Mouse (Mus musculus) lung, postnatal 4 days (tissue): ENCODE data around the gene Golga2.
"Not testable (repeated sequence)": the region's sequence is repeated elsewhere in the genome, so short reads cannot be mapped to it uniquely, and the experiment has no call there.

Experiments used
- DNase-seq, 2 experiments: peaks; one replicate each; pipeline ENCODE4 v3.0.0; 2021

The Golga2 gene

GRCm38 (mm10) chr2:32289578-32289977, 2.4 kb downstream of the Golga2 start:
- no peak for DNase-seq

GRCm38 (mm10) chr2:32294348-32294747, 7.2 kb downstream of the Golga2 start:
- peak; percentile 36 to 38 for DNase-seq

GRCm38 (mm10) chr2:32295285-32295684, 8.1 kb downstream of the Golga2 start:
- no peak for DNase-seq

- not testable (repeated sequence) for DNase-seq
Observed at GRCm38 (mm10) chr2:32295842-32296241, 8.7 kb downstream of the Golga2 start.

DNA sequence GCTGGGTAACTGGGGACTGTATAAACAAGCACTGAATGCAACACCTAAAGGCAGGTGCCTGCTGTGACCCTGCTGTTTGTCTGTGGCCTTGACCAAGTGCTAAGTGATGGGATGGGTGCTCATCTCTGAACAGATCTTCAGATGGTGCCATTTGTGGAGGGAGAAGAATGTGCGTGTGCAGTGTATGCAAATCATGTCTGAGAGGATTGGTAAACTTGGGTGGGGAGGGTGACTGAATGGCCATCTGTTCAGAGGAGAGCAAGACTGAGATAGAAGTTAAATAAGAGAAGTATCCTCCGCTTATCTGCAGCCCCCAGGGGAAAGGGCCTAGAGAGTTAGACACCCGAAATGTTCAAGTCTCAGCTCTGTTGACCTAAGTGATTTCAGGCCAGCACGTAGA, 12.3 kb downstream of the Golga2 start:
- DNase-seq = no peak

DNA sequence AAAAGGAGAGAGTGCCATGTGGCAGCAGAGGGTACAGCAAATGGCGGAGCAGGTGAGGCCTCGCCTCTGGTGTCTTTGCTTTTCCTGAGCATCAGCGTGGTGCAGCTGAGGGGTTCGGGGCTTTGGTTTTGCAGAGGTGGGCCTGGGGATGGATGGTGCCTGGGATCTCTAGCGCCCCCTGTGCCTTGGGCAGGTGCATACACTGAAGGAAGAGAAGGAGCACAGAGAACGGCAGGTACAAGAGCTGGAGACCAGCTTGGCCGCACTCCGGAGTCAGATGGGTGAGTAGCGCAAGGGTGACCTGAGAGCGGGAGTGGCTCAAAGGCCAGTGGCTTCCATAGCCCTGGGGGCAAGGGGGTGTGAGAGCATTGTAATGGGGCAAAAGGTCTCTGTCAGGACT, 15.8 kb downstream of the Golga2 start:
- DNase-seq = peak in 1 of 2 experiments; percentile 25

GRCm38 (mm10) chr2:32304145-32304832, 17.1 kb downstream of the Golga2 start:
- DNase-seq = peak; percentile 53 to 70

GRCm38 (mm10) chr2:32305668-32306067, 18.5 kb downstream of the Golga2 start:
- DNase-seq = no peak

GRCm38 (mm10) chr2:32306176-32306575, 19.0 kb downstream of the Golga2 start:
- no peak for DNase-seq

GRCm38 (mm10) chr2:32307247-32307798, 20.1 kb downstream of the Golga2 start:
- no peak for DNase-seq

- peak in 1 of 2 experiments; percentile 64 for DNase-seq
Observed at GRCm38 (mm10) chr2:32307941-32308760, 21.0 kb downstream of the Golga2 start.

- DNase-seq = no peak
Observed at GRCm38 (mm10) chr2:32308870-32309568, 21.8 kb downstream of the Golga2 start.

DNA sequence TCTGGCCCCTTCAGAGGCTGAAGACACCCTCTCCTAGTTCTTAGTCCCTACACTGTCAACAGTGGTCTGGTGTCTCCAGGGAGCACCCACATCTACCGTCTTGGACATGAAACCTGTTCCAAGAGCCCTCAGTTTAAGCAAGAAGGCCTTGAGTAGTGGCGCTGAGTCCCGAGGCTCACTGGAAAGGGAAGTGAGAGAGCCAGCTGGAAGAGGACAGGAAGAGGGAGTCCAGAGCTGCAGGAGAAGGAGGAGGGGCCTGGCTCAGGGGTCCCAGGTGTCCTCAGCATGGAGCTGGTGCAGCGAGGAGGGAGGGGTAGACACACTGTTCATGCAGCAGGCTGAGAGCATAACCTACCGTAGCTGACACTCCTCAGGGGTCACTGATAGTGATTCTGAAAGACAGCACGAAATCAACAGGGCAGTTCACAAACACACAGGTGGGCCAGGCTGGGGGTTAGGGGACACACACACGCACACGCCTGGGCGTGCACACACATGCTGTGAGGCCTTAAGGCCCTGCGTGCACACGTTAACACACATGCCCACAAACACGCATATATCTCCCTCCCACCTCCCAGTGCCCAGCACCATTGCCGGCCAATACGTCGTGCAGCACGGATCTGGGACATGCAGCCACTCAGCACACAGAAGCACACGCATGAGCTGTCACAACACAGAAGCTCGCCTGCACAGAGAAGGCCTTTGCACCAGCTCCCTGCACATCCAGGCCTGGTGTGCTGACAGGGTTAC, 23.1 kb downstream of the Golga2 start:
- no peak for DNase-seq

GRCm38 (mm10) chr2:32311443-32312317, 24.5 kb downstream of the Golga2 start:
- DNase-seq = no peak

- DNase-seq = peak; percentile 88 to 91
Observed at GRCm38 (mm10) chr2:32312318-32312964, 25.3 kb downstream of the Golga2 start.

DNA sequence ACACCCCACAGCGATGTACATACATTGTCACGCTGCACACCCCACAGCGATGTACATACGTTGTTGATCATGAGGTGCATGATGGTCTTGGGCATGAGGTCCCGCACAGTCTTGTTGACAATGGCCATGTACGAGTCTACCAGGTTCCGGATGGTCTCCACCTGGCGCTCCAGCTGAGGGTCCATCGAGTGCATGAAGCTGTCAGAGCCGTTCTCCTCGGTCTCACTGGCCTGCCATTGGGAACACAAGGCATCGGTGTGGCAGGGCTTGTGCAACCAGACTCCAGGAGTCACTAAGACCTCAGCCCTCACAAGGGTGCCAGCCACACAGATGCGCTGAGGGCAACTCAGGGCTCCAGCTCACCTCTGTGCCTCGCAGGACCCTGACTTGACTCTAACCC, 27.6 kb downstream of the Golga2 start:
- DNase-seq = no peak

DNA sequence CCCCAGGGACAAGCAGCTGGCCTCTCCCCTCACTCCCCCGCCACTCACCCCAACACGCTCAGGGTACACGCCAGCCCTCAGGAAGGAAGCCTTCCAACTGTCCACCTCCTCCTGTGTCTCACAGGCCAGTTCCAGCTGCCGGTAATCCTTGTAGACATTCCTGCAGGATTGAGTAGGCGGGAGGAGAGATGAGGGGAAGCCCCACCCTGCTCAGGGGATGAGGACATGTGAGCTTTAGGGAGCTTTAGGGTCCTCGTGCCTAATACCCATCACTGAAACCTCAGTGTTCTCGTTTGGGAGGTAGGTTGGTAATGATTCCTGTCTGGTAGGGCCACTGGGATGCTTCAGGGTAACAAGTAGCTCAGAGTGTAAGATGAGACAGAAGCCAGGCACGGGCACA, 28.6 kb downstream of the Golga2 start:
- peak in 1 of 2 experiments; percentile 30 for DNase-seq

GRCm38 (mm10) chr2:32316887-32317656, 29.9 kb downstream of the Golga2 start:
- DNase-seq = peak; percentile 28 to 61

DNA sequence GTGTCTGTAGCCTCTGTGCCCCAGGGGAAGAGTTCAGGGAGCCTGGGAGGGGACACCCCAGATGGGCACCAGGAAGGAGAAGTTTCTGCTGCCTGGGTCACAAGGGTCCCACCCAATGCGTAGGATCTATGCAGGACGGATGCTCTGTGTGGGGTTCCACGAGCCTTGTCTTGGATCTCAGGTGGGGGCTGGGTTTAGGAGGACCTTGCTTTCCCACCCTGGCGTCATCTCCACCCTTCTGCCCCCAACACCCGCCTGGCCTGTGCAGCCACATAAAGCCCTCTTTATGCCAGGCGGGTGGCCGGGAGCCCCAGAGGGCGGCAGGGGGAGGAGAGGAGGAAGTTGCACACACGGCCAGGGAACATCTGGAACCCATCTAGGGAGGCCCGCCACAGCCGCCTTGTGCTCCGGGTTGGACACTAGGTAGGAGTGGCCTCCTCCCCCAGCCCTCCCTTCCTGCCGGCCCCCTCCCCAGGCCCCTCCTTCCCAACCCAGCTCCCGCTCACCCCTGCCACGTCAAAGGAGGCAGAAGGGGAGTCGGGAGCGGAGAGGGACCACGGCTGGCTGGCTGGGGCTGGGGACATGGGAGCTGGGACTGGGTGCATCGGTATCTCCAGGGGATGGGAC, 30.7 kb downstream of the Golga2 start:
- DNase-seq = peak; percentile 77 to 92
